Mouse (Mus musculus) ES-E14 (cell line): ENCODE measurements at regions not wholly inside any gene's neighbourhood (a gene's known extent, or its start where the extent isn't known, plus 50 kb on each side); places are given as distances from the start of the nearest gene placed in this dataset.
A peak's percentile ranks its signal among the peaks of the same experiment; 100 is the strongest.

Experiments
- DNase-seq: peaks from one replicate; pipeline ENCODE4 v3.0.0-alpha.2; 2013; ENCODE audit warnings: low read depth, low spot score
- H3K27ac ChIP-seq: 2 replicates; pipeline ENCODE4 v1.5.1; 2012; ENCODE audit warnings: low read depth, mild to moderate bottlenecking, low read length, moderate library complexity, mixed read lengths; ENCODE audit not compliant: poor library complexity, insufficient read depth, severe bottlenecking
- H3K36me3 ChIP-seq: 2 replicates; pipeline ENCODE4 v1.6.1; 2012; ENCODE audit warnings: mild to moderate bottlenecking, low read length, moderate library complexity, mixed read lengths; ENCODE audit not compliant: control insufficient read depth, poor library complexity, insufficient read depth, severe bottlenecking
- H3K4me1 ChIP-seq, 2 experiments: fragments of 150-350 bp in 1 of 2; sonication (generic) in 1 of 2; 2 replicates each; pipeline ENCODE4 v1.6.1; 2012; ENCODE audit warnings: low read length in 2 of 2, mild to moderate bottlenecking in 1 of 2, mixed read lengths in 1 of 2; ENCODE audit not compliant: control insufficient read depth in 2 of 2, insufficient read depth in 2 of 2, poor library complexity in 1 of 2
- H3K4me3 ChIP-seq, 2 experiments: fragments of 150-350 bp in 1 of 2; sonication (generic) in 1 of 2; 2 replicates each; pipeline ENCODE4 v1.5.1; 2012; ENCODE audit warnings: low read length in 2 of 2, low read depth in 1 of 2, mild to moderate bottlenecking in 1 of 2, mixed read lengths in 1 of 2; ENCODE audit not compliant: insufficient read depth in 1 of 2, poor library complexity in 1 of 2, severe bottlenecking in 1 of 2
- H3K9ac ChIP-seq: 2 replicates; pipeline ENCODE4 v1.6.1; 2012; ENCODE audit warnings: low read depth, mild to moderate bottlenecking, low read length, mixed read lengths; ENCODE audit not compliant: poor library complexity, insufficient read depth, severe bottlenecking
- H3K9me3 ChIP-seq: fragments of 150-350 bp; sonication (generic); 2 replicates; pipeline ENCODE4 v1.6.1; 2012; ENCODE audit warnings: low read depth, mild to moderate bottlenecking, low read length; ENCODE audit not compliant: control insufficient read depth, insufficient read depth
- CHD2 ChIP-seq: IDR thresholded peaks from 2 replicates; pipeline ENCODE4 v1.6.1; 2014; ENCODE audit warnings: mild to moderate bottlenecking, low read depth, low read length, inconsistent platforms
- HCFC1 ChIP-seq: IDR thresholded peaks from 2 replicates; pipeline ENCODE4 v1.6.1; 2012; ENCODE audit warnings: low read length, inconsistent platforms, borderline replicate concordance; ENCODE audit not compliant: insufficient read depth
- MAFK ChIP-seq: IDR thresholded peaks from 2 replicates; pipeline ENCODE4 v1.6.1; 2014; ENCODE audit warnings: mild to moderate bottlenecking, low read depth, low read length, inconsistent platforms; ENCODE audit not compliant: insufficient read depth
- ZC3H11A ChIP-seq: IDR thresholded peaks from 2 replicates; pipeline ENCODE4 v1.6.1; 2012; ENCODE audit warnings: low read depth, mild to moderate bottlenecking, inconsistent platforms, low read length, borderline replicate concordance
- ZNF384 ChIP-seq: IDR thresholded peaks from 2 replicates; pipeline ENCODE4 v1.6.1; 2012; ENCODE audit warnings: low read depth, low read length, inconsistent platforms
- in situ Hi-C, 2 experiments: fragments of 600-800 bp; cut with MboI; formaldehyde crosslinking; loops; one replicate each; pipeline ENCODE4 v1.15.1; 2025; ENCODE audit warnings: low sequenced_read_pairs in 2 of 2, inconsistent platforms in 1 of 2; ENCODE audit not compliant: unreplicated experiment in 2 of 2

GRCm38 (mm10) chr10:111096811-111097210 lies 67.7 kb upstream of the Osbpl8 start:
- H3K36me3 ChIP-seq: no peaks in the 10 kb centered on the region

DNA sequence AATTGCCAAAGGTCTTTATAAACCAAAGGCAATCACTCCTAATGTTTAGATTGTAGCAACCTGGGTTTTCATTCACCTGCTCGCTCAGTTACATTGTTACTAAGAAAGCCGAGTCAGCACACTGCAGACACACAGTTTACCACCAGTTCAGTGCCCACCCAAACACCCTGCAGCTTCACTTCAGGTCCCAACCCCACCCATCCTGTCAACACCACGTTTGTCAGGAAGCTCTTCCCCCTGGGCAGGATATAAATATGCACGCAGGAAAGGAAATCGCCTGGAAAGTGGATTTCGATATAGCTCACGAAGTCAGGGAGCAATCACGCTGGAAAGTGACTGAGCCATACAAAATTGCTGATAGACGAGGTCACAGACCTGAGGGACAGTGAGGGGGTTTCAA lies 70.1 kb upstream of the Osbpl8 start:
- TF ChIP-seq MAFK: peak; percentile 57
- TF ChIP-seq ZC3H11A: no peak
- TF ChIP-seq CHD2: no peak
- no peak for TF ChIP-seq HCFC1
- no peak for TF ChIP-seq ZNF384
- Histone ChIP-seq H3K4me3 (no peak overlapping the region), H3K9me3 (no peaks in the 10 kb centered on the region), H3K36me3 (no peaks in the 10 kb centered on the region), H3K4me1 (peaks cover 0 to 3% of the 10 kb centered on the region in 2 experiments; a peak in 1 of 4 replicates), H3K9ac (no peak overlapping the region), H3K27ac (no peak overlapping the region)
- DNase-seq: no peak
- in situ Hi-C loops: no loop called here

More at GRCm38 (mm10) chr10:111096811-111097210, 67.7 kb upstream of the Osbpl8 start:
- Histone ChIP-seq H3K9me3 (no peaks in the 10 kb centered on the region), H3K27ac (no peak overlapping the region), H3K9ac (no peak overlapping the region), H3K4me1 (peaks cover 0 to 3% of the 10 kb centered on the region in 2 experiments; a peak in 1 of 4 replicates), H3K4me3 (no peak overlapping the region)
- in situ Hi-C loops: no loop called here
- TF ChIP-seq CHD2: no peak
- no peak for DNase-seq

- Histone ChIP-seq H3K4me1 (peaks cover 0 to 1% of the 10 kb centered on the region in 2 experiments; a peak in 1 of 4 replicates), H3K9me3 (no peaks in the 10 kb centered on the region), H3K27ac (no peak overlapping the region), H3K4me3 (no peak overlapping the region), H3K36me3 (no peaks in the 10 kb centered on the region), H3K9ac (no peak overlapping the region)
- TF ChIP-seq ZNF384: no peak
- in situ Hi-C loops: no loop called here
- no peak for DNase-seq
Observed at GRCm38 (mm10) chr10:111089382-111089781, 75.2 kb upstream of the Osbpl8 start.

- Histone ChIP-seq H3K4me1 (no peaks in the 10 kb centered on the region), H3K4me3 (no peak overlapping the region), H3K9me3 (no peaks in the 10 kb centered on the region), H3K9ac (no peak overlapping the region), H3K36me3 (no peaks in the 10 kb centered on the region), H3K27ac (no peak overlapping the region)
- TF ChIP-seq MAFK (no peak), ZNF384 (no peak), CHD2 (no peak), ZC3H11A (no peak), HCFC1 (no peak)
- in situ Hi-C loops: no loop called here
- no peak for DNase-seq
Observed at GRCm38 (mm10) chr10:111085561-111085960, 75.6 kb upstream of the Zdhhc17 start.

- H3K9ac ChIP-seq: no peak overlapping the region
- DNase-seq: no peak
- H3K36me3 ChIP-seq: no peaks in the 10 kb centered on the region
- TF ChIP-seq CHD2: no peak
- no peak for TF ChIP-seq ZNF384
- no peak overlapping the region for H3K27ac ChIP-seq
- H3K9me3 ChIP-seq: no peaks in the 10 kb centered on the region
- H3K4me1 ChIP-seq: no peaks in the 10 kb centered on the region
- in situ Hi-C loops: no loop called here
- no peak overlapping the region for H3K4me3 ChIP-seq
Observed at GRCm38 (mm10) chr10:111084267-111084780, 74.4 kb upstream of the Zdhhc17 start.
